Mouse (Mus musculus) bone marrow macrophage, adult 2 months (primary cell): Measurements from ENCODE around the gene Rnf40. TPM values are rescaled to one million over a fixed set of nuclear protein-coding genes. Genes with fewer than 3 reads are reported as not detected.
A peak's percentile ranks its signal among the peaks of the same experiment; 100 is the strongest.

Experiments used
- H3K27ac ChIP-seq: 2 replicates; pipeline ENCODE4 v1.5.1; 2012; ENCODE audit warnings: low read depth, low read length; ENCODE audit not compliant: insufficient read depth
- H3K4me1 ChIP-seq: 2 replicates; pipeline ENCODE4 v1.6.1; 2012; ENCODE audit warnings: low read length; ENCODE audit not compliant: control insufficient read depth, insufficient read depth
- H3K4me3 ChIP-seq: 2 replicates; pipeline ENCODE4 v1.5.1; 2012; ENCODE audit warnings: mild to moderate bottlenecking, low read length, moderate library complexity; ENCODE audit not compliant: insufficient read depth
- CTCF ChIP-seq: IDR thresholded peaks from 2 replicates; pipeline ENCODE4 v1.5.1; 2012; ENCODE audit warnings: low read depth, mild to moderate bottlenecking, low read length, moderate library complexity
- POLR2A ChIP-seq: IDR thresholded peaks from 2 replicates; pipeline ENCODE4 v1.6.1; 2012; ENCODE audit warnings: mild to moderate bottlenecking, low read depth, low read length, borderline replicate concordance
- polyA plus RNA-seq: library from polyadenylated mRNA; stranded (reverse); fragments of >200 nt; gene quantifications from 2 replicates; pipeline ENCODE4 v1.2.4, GENCODE M21; 2012; ENCODE audit not compliant: missing spikeins, insufficient read depth, insufficient read length

Rnf40 gene
- polyA plus RNA-seq, 1 experiment: 42.3 TPM

- Histone ChIP-seq H3K27ac (no peak overlapping the region), H3K4me3 (peak overlapping the region; percentile 100), H3K4me1 (peaks cover 14% of the 10 kb centered on the region)
- TF ChIP-seq CTCF (no peak), POLR2A (no peak)
Observed at GRCm38 (mm10) chr7:127574115-127574514, 14.5 kb upstream of the Rnf40 start.

DNA sequence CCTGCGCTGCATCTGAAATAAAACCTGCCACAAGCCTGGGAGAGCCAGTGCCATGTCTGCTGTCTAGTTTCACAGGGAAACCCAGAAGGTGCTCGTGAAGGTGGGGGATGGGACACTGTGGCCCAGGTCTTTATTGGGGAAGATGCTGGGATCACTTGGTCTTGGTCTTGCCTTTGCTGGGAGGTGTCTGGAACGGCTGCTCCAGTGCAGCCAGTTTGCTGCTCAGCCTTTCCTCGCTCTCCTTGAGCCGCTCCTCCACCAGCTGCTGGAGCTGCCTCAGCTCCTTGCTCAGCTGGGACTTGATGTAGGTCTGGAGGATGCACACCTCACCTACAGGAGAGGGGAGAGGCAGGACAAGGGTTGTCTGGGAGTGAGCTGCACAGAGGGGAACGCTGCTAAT lies 5.3 kb upstream of the Rnf40 start:
- Histone ChIP-seq H3K4me1 (peaks cover 4% of the 10 kb centered on the region), H3K4me3 (no peak overlapping the region), H3K27ac (no peak overlapping the region)
- no peak for TF ChIP-seq POLR2A
- TF ChIP-seq CTCF: no peak

GRCm38 (mm10) chr7:127585031-127585430 lies 3.5 kb upstream of the Rnf40 start:
- H3K4me1 ChIP-seq: peaks cover 9% of the 10 kb centered on the region
- H3K27ac ChIP-seq: no peak overlapping the region
- no peak overlapping the region for H3K4me3 ChIP-seq
- TF ChIP-seq POLR2A (no peak), CTCF (no peak)

- TF ChIP-seq CTCF: no peak
- TF ChIP-seq POLR2A: no peak
- Histone ChIP-seq H3K4me1 (peaks cover 9% of the 10 kb centered on the region), H3K27ac (no peak overlapping the region), H3K4me3 (no peak overlapping the region)
Observed at GRCm38 (mm10) chr7:127586149-127586548, 2.4 kb upstream of the Rnf40 start.

DNA sequence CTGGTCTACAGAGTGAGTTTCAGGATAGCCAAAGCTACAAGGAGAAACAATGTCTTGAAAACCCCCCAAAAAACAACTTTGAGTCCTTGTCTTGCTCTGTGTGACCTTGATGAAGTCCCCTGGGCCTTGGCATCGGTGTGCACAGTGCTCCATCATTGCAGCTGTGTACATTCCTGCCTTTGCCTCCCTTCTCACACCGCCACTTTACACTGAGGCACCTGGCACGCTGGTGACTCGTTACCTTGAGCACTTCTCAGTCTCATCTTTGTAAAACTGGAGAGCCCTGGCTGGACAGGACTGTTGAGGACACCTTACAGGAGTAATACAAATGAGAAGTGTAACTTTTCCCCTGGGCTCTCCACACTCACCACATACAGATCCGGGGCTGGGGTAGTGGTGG lies 1.4 kb upstream of the Rnf40 start:
- Histone ChIP-seq H3K27ac (no peak overlapping the region), H3K4me3 (peak overlapping the region; percentile 65), H3K4me1 (peaks cover 9% of the 10 kb centered on the region)
- TF ChIP-seq CTCF (no peak), POLR2A (no peak)

GRCm38 (mm10) chr7:127588901-127589300 lies 334 bp downstream of the Rnf40 start:
- Histone ChIP-seq H3K4me3 (peak overlapping the region; percentile 97), H3K27ac (0 out of 2 replicates have a peak overlapping the region, but pooled peaks have one; percentile 11), H3K4me1 (peaks cover 9% of the 10 kb centered on the region)
- TF ChIP-seq CTCF: no peak
- no peak for TF ChIP-seq POLR2A

DNA sequence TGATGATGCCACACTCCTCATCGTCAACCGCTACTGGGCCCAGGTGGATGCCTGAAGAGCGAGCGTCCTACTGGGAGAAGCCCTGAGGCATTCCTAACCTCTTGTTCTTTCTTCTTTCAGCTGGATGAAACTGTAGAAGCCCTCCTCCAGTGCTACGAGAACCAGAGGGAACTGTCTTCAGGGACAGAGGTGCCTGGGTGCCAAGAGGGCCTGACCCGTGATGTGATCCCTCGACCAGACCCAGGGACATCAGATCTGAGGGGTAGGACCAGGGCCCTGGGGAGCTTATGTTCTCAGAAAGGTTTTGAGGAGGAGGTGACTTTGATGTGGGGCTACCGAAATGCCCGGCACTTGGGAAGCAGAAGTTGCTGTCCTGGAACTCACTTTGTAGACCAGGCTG lies 1.1 kb downstream of the Rnf40 start:
- no peak overlapping the region for H3K27ac ChIP-seq
- H3K4me1 ChIP-seq: peaks cover 9% of the 10 kb centered on the region
- TF ChIP-seq POLR2A (no peak), CTCF (no peak)
- H3K4me3 ChIP-seq: peak overlapping the region; percentile 97

GRCm38 (mm10) chr7:127591108-127591507 lies 2.5 kb downstream of the Rnf40 start:
- no peak overlapping the region for H3K4me3 ChIP-seq
- no peak for TF ChIP-seq POLR2A
- TF ChIP-seq CTCF: no peak
- peaks cover 9% of the 10 kb centered on the region for H3K4me1 ChIP-seq
- H3K27ac ChIP-seq: no peak overlapping the region

DNA sequence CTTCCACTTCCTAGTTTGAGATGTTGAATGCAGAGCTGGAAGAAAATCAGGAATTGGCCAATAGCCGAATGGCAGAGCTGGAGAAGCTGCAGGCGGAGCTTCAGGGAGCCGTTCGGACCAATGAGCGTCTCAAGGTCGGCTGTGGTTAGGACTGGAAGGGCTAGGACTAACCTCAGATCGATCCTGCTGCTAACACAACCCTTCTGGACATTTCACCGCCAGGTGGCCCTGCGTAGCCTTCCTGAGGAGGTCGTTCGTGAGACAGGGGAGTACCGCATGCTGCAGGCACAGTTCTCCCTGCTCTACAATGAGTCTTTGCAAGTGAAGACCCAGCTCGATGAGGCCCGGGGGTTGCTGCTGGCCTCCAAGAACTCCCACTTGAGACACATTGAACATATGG lies 4.0 kb downstream of the Rnf40 start:
- H3K4me3 ChIP-seq: no peak overlapping the region
- H3K27ac ChIP-seq: no peak overlapping the region
- TF ChIP-seq CTCF (no peak), POLR2A (no peak)
- peaks cover 5% of the 10 kb centered on the region for H3K4me1 ChIP-seq

DNA sequence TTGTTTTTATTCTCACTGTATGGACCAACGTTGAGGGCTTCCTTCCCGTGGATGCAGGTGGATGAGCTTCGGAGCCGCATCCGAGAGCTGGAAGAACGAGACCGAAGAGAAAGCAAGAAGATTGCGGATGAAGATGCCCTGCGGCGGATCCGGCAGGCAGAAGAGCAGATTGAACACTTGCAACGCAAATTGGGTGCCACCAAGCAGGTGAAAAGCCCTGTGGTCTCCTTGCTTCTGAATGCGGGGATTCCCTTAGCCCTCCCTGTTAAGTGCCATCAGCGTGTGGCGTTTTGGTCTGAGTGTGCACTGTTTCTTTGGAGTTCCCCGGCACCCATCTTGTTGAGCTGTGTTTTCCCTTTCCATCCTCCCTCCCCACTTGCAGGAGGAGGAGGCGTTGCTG lies 8.2 kb downstream of the Rnf40 start:
- H3K27ac ChIP-seq: no peak overlapping the region
- no peak overlapping the region for H3K4me3 ChIP-seq
- H3K4me1 ChIP-seq: no peaks in the 10 kb centered on the region
- TF ChIP-seq POLR2A: no peak
- no peak for TF ChIP-seq CTCF

DNA sequence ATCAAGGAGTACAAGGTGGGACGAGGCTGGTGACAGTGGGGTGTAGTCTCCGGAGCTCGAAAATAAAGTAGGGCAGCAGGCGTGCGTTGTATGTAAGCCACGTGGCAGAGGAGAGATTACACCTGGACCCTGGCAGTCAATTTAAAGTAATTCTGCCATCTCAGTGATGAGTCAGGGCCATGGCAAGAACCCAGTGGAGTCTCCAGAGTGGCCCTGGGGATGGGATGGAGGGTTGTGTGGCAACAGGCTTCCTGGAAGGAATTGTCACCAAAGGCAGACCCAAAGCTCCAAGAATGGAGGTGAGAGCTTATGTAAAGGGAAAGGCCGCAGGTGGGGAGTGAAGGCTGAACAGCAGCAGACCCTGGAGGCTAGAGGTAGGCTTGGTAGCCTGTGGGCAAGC lies 12.0 kb downstream of the Rnf40 start:
- TF ChIP-seq CTCF (no peak), POLR2A (no peak)
- Histone ChIP-seq H3K27ac (no peak overlapping the region), H3K4me1 (peaks cover 6% of the 10 kb centered on the region; the same call in 1 of the 2 replicates), H3K4me3 (no peak overlapping the region)
